Mouse (Mus musculus): ENCODE measurements around the gene Scrn1. TPM values are rescaled to one million over a fixed set of nuclear protein-coding genes. Genes with fewer than 3 reads are reported as not detected.

The Scrn1 gene
- total RNA-seq, 1 experiment from 2014 or later = not detected

- ATAC-seq (replicated peaks; ENCODE audit: insufficient number of reproducible peaks, low FRiP score, low TSS enrichment, poor library complexity, severe bottlenecking) = no peak
These were observed 25.9 kb downstream of the Scrn1 start for GRCm38 (mm10) chr6:54540252-54540887.

GRCm38 (mm10) chr6:54539396-54539795 is 26.9 kb downstream of the Scrn1 start:
- ATAC-seq (replicated peaks; ENCODE audit: insufficient number of reproducible peaks, low FRiP score, low TSS enrichment, poor library complexity, severe bottlenecking) = no peak

GRCm38 (mm10) chr6:54538773-54539173 is 27.5 kb downstream of the Scrn1 start:
- no peak for ATAC-seq (replicated peaks; ENCODE audit: insufficient number of reproducible peaks, low FRiP score, low TSS enrichment, poor library complexity, severe bottlenecking)

GRCm38 (mm10) chr6:54537053-54537452 is 29.2 kb downstream of the Scrn1 start:
- no peak for ATAC-seq (replicated peaks; ENCODE audit: insufficient number of reproducible peaks, low FRiP score, low TSS enrichment, poor library complexity, severe bottlenecking)

GRCm38 (mm10) chr6:54535485-54535884 is 30.8 kb downstream of the Scrn1 start:
- no peak for ATAC-seq (replicated peaks; ENCODE audit: insufficient number of reproducible peaks, low FRiP score, low TSS enrichment, poor library complexity, severe bottlenecking)

- no peak for ATAC-seq (replicated peaks; ENCODE audit: insufficient number of reproducible peaks, low FRiP score, low TSS enrichment, poor library complexity, severe bottlenecking)
These were observed 35.2 kb downstream of the Scrn1 start for GRCm38 (mm10) chr6:54531048-54531481.

- ATAC-seq (replicated peaks; ENCODE audit: insufficient number of reproducible peaks, low FRiP score, low TSS enrichment, poor library complexity, severe bottlenecking) = no peak
These were observed 36.1 kb downstream of the Scrn1 start for GRCm38 (mm10) chr6:54530182-54530581.

GRCm38 (mm10) chr6:54528666-54529065 is 37.6 kb downstream of the Scrn1 start:
- ATAC-seq (replicated peaks; ENCODE audit: insufficient number of reproducible peaks, low FRiP score, low TSS enrichment, poor library complexity, severe bottlenecking) = no peak

GRCm38 (mm10) chr6:54518758-54519157 is 47.5 kb downstream of the Scrn1 start:
- no peak for ATAC-seq (replicated peaks; ENCODE audit: insufficient number of reproducible peaks, low FRiP score, low TSS enrichment, poor library complexity, severe bottlenecking)

- ATAC-seq (replicated peaks; ENCODE audit: insufficient number of reproducible peaks, low FRiP score, low TSS enrichment, poor library complexity, severe bottlenecking) = no peak
These were observed 49.7 kb downstream of the Scrn1 start for GRCm38 (mm10) chr6:54516512-54517134.

GRCm38 (mm10) chr6:54512256-54512655 is 54.0 kb downstream of the Scrn1 start:
- no peak for ATAC-seq (replicated peaks; ENCODE audit: insufficient number of reproducible peaks, low FRiP score, low TSS enrichment, poor library complexity, severe bottlenecking)

GRCm38 (mm10) chr6:54509264-54509663 is 57.0 kb downstream of the Scrn1 start:
- no peak for ATAC-seq (replicated peaks; ENCODE audit: insufficient number of reproducible peaks, low FRiP score, low TSS enrichment, poor library complexity, severe bottlenecking)

GRCm38 (mm10) chr6:54508256-54508793 is 58.0 kb downstream of the Scrn1 start:
- ATAC-seq (replicated peaks; ENCODE audit: insufficient number of reproducible peaks, low FRiP score, low TSS enrichment, poor library complexity, severe bottlenecking) = no peak

- no peak for ATAC-seq (replicated peaks; ENCODE audit: insufficient number of reproducible peaks, low FRiP score, low TSS enrichment, poor library complexity, severe bottlenecking)
These were observed 58.5 kb downstream of the Scrn1 start for GRCm38 (mm10) chr6:54507808-54508207.

- no peak for ATAC-seq (replicated peaks; ENCODE audit: insufficient number of reproducible peaks, low FRiP score, low TSS enrichment, poor library complexity, severe bottlenecking)
These were observed 59.3 kb downstream of the Scrn1 start for GRCm38 (mm10) chr6:54507002-54507401.

GRCm38 (mm10) chr6:54506318-54506717 is 60.0 kb downstream of the Scrn1 start:
- ATAC-seq (replicated peaks; ENCODE audit: insufficient number of reproducible peaks, low FRiP score, low TSS enrichment, poor library complexity, severe bottlenecking) = no peak

GRCm38 (mm10) chr6:54502661-54503115 is 63.6 kb downstream of the Scrn1 start:
- no peak for ATAC-seq (replicated peaks; ENCODE audit: insufficient number of reproducible peaks, low FRiP score, low TSS enrichment, poor library complexity, severe bottlenecking)

- no peak for ATAC-seq (replicated peaks; ENCODE audit: insufficient number of reproducible peaks, low FRiP score, low TSS enrichment, poor library complexity, severe bottlenecking)
These were observed 70.1 kb downstream of the Scrn1 start for GRCm38 (mm10) chr6:54496214-54496613.

- ATAC-seq (replicated peaks; ENCODE audit: insufficient number of reproducible peaks, low FRiP score, low TSS enrichment, poor library complexity, severe bottlenecking) = no peak
These were observed 71.5 kb downstream of the Scrn1 start for GRCm38 (mm10) chr6:54494612-54495398.

Measured in monocyte, adult 5-6 weeks (primary cell).